Mouse (Mus musculus): ENCODE results near the gene Olfr658. TPM values are rescaled to one million over a fixed set of nuclear protein-coding genes. Genes with fewer than 3 reads are reported as not detected.

Olfr658 gene
- polyA plus RNA-seq (2015; fragmentation: Nextera tagmentation; extraction: Ambion mirVana), result 0.06 and 0.11 TPM in 2 replicates

DNA sequence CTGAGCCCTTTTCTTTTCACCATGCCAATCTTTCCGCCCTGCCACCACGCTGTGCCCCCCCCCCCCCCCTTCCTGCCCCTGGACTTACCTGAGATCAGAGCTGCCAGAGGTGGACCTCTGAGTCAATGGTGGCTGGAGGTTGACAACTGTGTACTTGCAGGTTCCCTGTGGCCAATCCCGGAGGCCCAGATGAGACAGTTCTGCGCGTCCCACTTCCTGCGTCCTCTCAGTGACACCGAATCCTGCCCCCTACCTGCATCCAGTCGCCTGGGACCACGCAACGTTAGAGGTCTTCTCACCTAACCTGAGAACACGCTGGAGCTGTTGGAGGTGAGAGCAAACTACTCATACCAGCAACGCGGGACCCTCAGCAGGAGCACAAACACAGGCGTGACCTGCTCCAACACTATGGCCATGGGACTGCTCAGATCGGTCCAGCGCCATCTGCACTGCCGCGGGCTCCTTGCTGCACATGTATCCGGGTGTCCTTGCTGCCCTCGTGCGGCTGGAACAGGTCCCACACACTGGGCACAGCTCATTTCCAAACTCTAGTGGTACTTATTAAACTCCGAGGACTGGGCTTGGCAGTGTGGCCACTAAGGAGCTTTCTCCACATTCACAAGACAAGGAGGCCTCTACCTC, at the start of gene Olfr658:
TSS of gene Olfr658 (minus strand) at position 465 of the 642 bp plus-strand sequence.
- H3K4me1 ChIP-seq (replicated peaks), result no peaks in the 10 kb centered on the region
- ATAC-seq, result peak; percentile 96
- no peaks in the 10 kb centered on the region for H3K36me3 ChIP-seq
- no peak within 1 kb of the TSS for H3K9ac ChIP-seq (replicated peaks)
- no peaks in the 10 kb centered on the region for H3K27me3 ChIP-seq
- H3K27ac ChIP-seq, result no peak within 1 kb of the TSS
- H3K4me2 ChIP-seq (replicated peaks), result peak within 1 kb of the TSS; percentile 49
- no peaks in the 10 kb centered on the region for H3K9me3 ChIP-seq
- H3K4me3 ChIP-seq (replicated peaks), result peak within 1 kb of the TSS; percentile 34
- 19% methylated on average over 22 of the region's 22 CpGs for WGBS

DNA sequence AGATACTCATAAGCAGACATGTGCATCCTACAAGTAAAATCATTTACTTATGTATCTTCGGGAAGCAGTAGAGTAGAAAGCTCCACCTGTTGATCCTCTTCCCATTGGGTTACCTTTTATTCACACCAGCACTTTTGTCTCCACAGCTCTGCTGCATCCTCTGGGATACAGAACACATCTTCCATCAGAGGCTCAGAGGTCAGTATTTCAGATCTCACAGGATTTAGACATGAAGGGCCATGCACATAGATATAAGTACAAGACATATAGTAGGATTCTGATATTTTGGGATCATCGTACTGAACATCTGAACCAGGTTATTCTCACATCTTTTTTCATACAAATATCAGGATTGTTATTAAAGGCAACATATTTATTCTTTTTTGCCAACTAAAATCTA, 39.1 kb upstream of the Olfr658 start, which contains the start of gene Olfr661:
TSS of gene Olfr661 (plus strand) at position 301 of the 400 bp plus-strand sequence.
- ATAC-seq, result no peak
- Histone ChIP-seq H3K9ac (replicated peaks) (no peak within 1 kb of the TSS), H3K9me3 (no peaks in the 10 kb centered on the region), H3K36me3 (no peaks in the 10 kb centered on the region), H3K4me2 (replicated peaks) (no peak within 1 kb of the TSS), H3K4me1 (replicated peaks) (no peaks in the 10 kb centered on the region), H3K27ac (no peak within 1 kb of the TSS), H3K27me3 (no peaks in the 10 kb centered on the region), H3K4me3 (replicated peaks) (no peak within 1 kb of the TSS)
- WGBS, result 89% methylated on average over 2 of the region's 2 CpGs

DNA sequence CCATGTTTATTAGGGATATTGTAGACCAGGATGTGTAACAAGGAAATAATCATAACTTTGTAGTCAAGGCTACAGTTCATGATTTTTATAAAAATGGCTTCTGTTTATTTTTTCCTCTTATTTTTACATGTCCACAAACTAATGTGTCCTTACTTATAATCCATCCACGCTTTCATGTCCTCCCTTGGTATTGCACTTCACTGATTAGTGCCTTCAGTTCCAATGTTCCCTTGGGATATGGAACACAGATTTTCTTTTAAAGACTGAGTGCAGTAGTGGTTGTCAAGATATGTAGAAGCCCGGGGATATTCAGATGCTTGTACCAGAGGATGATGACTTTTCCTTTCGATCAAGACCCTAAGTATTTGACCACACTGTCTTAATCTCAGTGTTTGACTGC, 19.3 kb upstream of the Olfr658 start, which contains the start of gene Olfr659:
TSS of gene Olfr659 (plus strand) at position 301 of the 400 bp plus-strand sequence.
- Histone ChIP-seq H3K4me3 (replicated peaks) (no peak within 1 kb of the TSS), H3K4me1 (replicated peaks) (no peaks in the 10 kb centered on the region), H3K4me2 (replicated peaks) (no peak within 1 kb of the TSS), H3K9me3 (no peaks in the 10 kb centered on the region), H3K27ac (no peak within 1 kb of the TSS), H3K36me3 (no peaks in the 10 kb centered on the region), H3K9ac (replicated peaks) (no peak within 1 kb of the TSS), H3K27me3 (no peaks in the 10 kb centered on the region)
- 90% methylated on average over 3 of the region's 3 CpGs for WGBS
- no peak for ATAC-seq

DNA sequence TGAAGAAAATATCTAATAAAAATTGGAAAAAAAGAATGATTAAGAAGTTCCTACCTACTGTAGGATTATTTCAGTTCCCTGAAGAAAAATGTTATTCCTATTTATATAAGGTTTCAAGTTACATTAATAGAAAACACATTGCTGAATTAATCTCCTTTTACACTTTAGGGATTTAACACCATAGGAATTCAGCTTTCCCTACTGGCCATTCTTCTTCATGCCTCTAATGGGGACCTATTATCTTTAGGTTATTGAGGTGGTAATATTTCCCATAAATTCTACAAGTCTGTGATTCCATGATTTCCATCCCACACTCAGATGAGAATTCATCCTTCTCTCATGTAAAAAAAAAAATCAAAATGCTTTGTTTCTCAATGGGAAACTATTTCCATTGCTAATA, 22.6 kb downstream of the Olfr658 start, which contains the start of gene Olfr657:
TSS of gene Olfr657 (plus strand) at position 301 of the 400 bp plus-strand sequence.
- H3K27me3 ChIP-seq, result no peaks in the 10 kb centered on the region
- no peak within 1 kb of the TSS for H3K4me2 ChIP-seq (replicated peaks)
- no peaks in the 10 kb centered on the region for H3K36me3 ChIP-seq
- H3K4me1 ChIP-seq (replicated peaks), result no peaks in the 10 kb centered on the region
- H3K9me3 ChIP-seq, result no peaks in the 10 kb centered on the region
- H3K27ac ChIP-seq, result no peak within 1 kb of the TSS
- H3K9ac ChIP-seq (replicated peaks), result no peak within 1 kb of the TSS
- H3K4me3 ChIP-seq (replicated peaks), result no peak within 1 kb of the TSS
- ATAC-seq, result no peak

DNA sequence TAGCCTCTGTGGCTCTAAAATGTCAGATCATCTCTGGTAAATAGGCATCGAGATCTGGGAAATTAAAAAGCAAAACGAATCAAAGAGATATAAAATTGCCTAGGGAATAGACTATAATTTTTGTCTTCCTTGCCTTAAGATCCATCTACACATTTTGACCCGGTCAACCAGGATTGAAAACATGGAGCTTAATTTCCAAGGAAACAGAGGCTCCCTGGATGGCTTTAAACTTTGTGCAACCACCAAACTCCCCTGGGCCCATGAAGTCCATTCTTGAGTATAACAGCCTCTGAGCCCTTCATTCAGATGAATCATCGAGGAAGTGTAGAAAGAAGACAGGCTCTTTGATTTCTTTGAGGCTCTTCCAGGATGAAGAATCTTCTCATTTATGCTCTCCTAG, 33.5 kb downstream of the Olfr658 start, which contains the start of gene Olfr656:
TSS of gene Olfr656 (plus strand) at position 301 of the 400 bp plus-strand sequence.
- 63% methylated on average over 4 of the region's 4 CpGs for WGBS
- no peaks in the 10 kb centered on the region for H3K27me3 ChIP-seq
- no peak for ATAC-seq
- no peak within 1 kb of the TSS for H3K27ac ChIP-seq
- no peaks in the 10 kb centered on the region for H3K4me1 ChIP-seq (replicated peaks)
- H3K36me3 ChIP-seq, result no peaks in the 10 kb centered on the region
- H3K4me2 ChIP-seq (replicated peaks), result no peak within 1 kb of the TSS
- H3K4me3 ChIP-seq (replicated peaks), result no peak within 1 kb of the TSS
- no peak within 1 kb of the TSS for H3K9ac ChIP-seq (replicated peaks)
- H3K9me3 ChIP-seq, result no peaks in the 10 kb centered on the region

DNA sequence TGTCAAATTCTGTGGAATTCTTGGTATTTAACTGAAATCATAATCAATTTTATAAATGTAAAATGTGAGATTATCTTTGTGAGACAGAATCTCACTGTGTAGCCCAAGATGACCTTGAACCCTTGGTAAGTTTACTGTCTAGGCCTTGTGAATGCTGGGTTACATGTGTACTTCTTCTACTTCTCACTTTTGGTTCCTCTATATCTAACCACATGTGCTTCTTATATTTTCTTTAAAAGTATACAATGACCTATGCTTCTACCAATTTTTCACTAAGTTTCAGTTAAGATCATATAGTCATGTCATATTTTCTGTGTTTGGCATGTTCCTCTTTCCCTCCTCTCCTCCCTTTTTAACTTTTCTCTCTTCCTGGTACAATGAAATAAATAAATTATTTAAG, 42.4 kb downstream of the Olfr658 start:
- no peaks in the 10 kb centered on the region for H3K36me3 ChIP-seq
- H3K27me3 ChIP-seq, result no peaks in the 10 kb centered on the region
- no peak overlapping the region for H3K27ac ChIP-seq
- ATAC-seq, result no peak
- no peak overlapping the region for H3K4me3 ChIP-seq (replicated peaks)
- H3K9me3 ChIP-seq, result no peaks in the 10 kb centered on the region
- H3K4me2 ChIP-seq (replicated peaks), result no peak overlapping the region
- no peaks in the 10 kb centered on the region for H3K4me1 ChIP-seq (replicated peaks)
- no peak overlapping the region for H3K9ac ChIP-seq (replicated peaks)

DNA sequence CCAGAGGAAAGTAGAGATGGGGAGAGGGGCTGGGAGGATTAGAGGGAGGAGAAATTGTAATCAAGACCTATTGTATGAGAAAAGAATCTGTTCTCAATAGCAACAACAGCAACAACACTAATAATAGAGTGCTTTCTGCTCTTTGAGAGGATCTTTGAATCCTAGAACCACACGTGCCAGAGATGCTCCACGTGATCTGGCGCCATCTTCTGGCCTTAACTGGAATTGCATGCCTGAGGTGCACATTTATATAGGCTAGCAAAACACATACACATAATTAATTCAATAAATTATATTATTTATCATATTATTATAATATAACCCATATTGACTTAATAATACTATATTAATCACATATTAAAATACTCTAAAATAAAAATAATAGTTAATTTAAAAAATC, 43.9 kb downstream of the Olfr658 start:
- Histone ChIP-seq H3K27me3 (no peaks in the 10 kb centered on the region), H3K4me1 (replicated peaks) (no peaks in the 10 kb centered on the region), H3K4me3 (replicated peaks) (no peak overlapping the region), H3K36me3 (no peaks in the 10 kb centered on the region), H3K9ac (replicated peaks) (no peak overlapping the region), H3K27ac (no peak overlapping the region), H3K9me3 (no peaks in the 10 kb centered on the region), H3K4me2 (replicated peaks) (no peak overlapping the region)
- 1% methylated on average over 3 of the region's 3 CpGs for WGBS
- no peak for ATAC-seq

DNA sequence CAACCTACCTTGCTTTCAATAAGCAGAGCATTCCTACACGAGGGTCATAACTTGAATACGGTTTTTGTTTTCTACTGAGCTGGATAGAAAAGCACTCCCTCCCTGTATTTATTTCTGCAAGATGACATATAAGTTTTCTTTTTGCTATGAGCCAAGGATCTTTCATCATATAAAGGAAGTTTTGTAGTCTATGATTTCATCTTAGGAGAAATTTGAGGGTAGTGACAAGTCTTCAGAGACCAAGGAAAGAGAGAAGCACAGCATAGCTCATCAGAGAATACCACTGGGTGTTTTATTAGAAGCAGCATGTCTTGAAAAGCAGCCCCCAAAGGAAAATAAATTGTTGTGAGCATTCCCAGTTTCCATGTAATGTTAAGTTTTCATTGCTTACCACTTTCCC, 45.4 kb downstream of the Olfr658 start, which contains the start of gene Olfr655:
TSS of gene Olfr655 (minus strand) at position 101 of the 400 bp plus-strand sequence.
- Histone ChIP-seq H3K4me1 (replicated peaks) (no peaks in the 10 kb centered on the region), H3K27me3 (no peaks in the 10 kb centered on the region), H3K4me2 (replicated peaks) (no peak within 1 kb of the TSS), H3K4me3 (replicated peaks) (no peak within 1 kb of the TSS), H3K9ac (replicated peaks) (no peak within 1 kb of the TSS), H3K36me3 (no peaks in the 10 kb centered on the region), H3K9me3 (no peaks in the 10 kb centered on the region), H3K27ac (no peak within 1 kb of the TSS)
- no peak for ATAC-seq
- WGBS, result 95% methylated on average over 2 of the region's 2 CpGs

Other genes with a start within 250 kb of the Olfr658 start
- not detected in 2 replicates for gene Trim30c, start 246.5 kb downstream of the Olfr658 start, polyA plus RNA-seq (2015; fragmentation: Nextera tagmentation; extraction: Ambion mirVana)
- gene Trim30a, start 182.1 kb downstream of the Olfr658 start, polyA plus RNA-seq (2015; fragmentation: Nextera tagmentation; extraction: Ambion mirVana), result 0.26 and 0.70 TPM in 2 replicates
- 0.05 and 0.27 TPM in 2 replicates for gene Trim30d, start 139.5 kb downstream of the Olfr658 start, polyA plus RNA-seq (2015; fragmentation: Nextera tagmentation; extraction: Ambion mirVana)
- not detected in 2 replicates for gene Olfr651, start 97.2 kb downstream of the Olfr658 start, polyA plus RNA-seq (2015; fragmentation: Nextera tagmentation; extraction: Ambion mirVana)
- not detected in 2 replicates for gene Olfr652, start 86.4 kb downstream of the Olfr658 start, polyA plus RNA-seq (2015; fragmentation: Nextera tagmentation; extraction: Ambion mirVana)
- gene Olfr653, start 70.0 kb downstream of the Olfr658 start, polyA plus RNA-seq (2015; fragmentation: Nextera tagmentation; extraction: Ambion mirVana), result not detected in 2 replicates
- gene Olfr654, start 60.3 kb downstream of the Olfr658 start, polyA plus RNA-seq (2015; fragmentation: Nextera tagmentation; extraction: Ambion mirVana), result not detected in 2 replicates
- gene Olfr655, start 45.5 kb downstream of the Olfr658 start, polyA plus RNA-seq (2015; fragmentation: Nextera tagmentation; extraction: Ambion mirVana), result not detected in 2 replicates
- gene Olfr656, start 33.4 kb downstream of the Olfr658 start, polyA plus RNA-seq (2015; fragmentation: Nextera tagmentation; extraction: Ambion mirVana), result not detected in 2 replicates
- not detected in 2 replicates for gene Olfr657, start 22.5 kb downstream of the Olfr658 start, polyA plus RNA-seq (2015; fragmentation: Nextera tagmentation; extraction: Ambion mirVana)
- not detected in 2 replicates for gene Olfr659, start 19.4 kb upstream of the Olfr658 start, polyA plus RNA-seq (2015; fragmentation: Nextera tagmentation; extraction: Ambion mirVana)
- not detected in 2 replicates for gene Olfr661, start 39.2 kb upstream of the Olfr658 start, polyA plus RNA-seq (2015; fragmentation: Nextera tagmentation; extraction: Ambion mirVana)
- gene Usp17le, start 130.2 kb upstream of the Olfr658 start, polyA plus RNA-seq (2015; fragmentation: Nextera tagmentation; extraction: Ambion mirVana), result not detected in 2 replicates
- not detected in 2 replicates for gene Usp17lb, start 195.3 kb upstream of the Olfr658 start, polyA plus RNA-seq (2015; fragmentation: Nextera tagmentation; extraction: Ambion mirVana)
- gene Usp17la, start 209.7 kb upstream of the Olfr658 start, polyA plus RNA-seq (2015; fragmentation: Nextera tagmentation; extraction: Ambion mirVana), result not detected in 2 replicates
- gene Olfr665, start 230.7 kb upstream of the Olfr658 start, polyA plus RNA-seq (2015; fragmentation: Nextera tagmentation; extraction: Ambion mirVana), result not detected in 2 replicates
- not detected in 2 replicates for gene Olfr666, start 248.6 kb upstream of the Olfr658 start, polyA plus RNA-seq (2015; fragmentation: Nextera tagmentation; extraction: Ambion mirVana)

Data from midbrain, embryonic 13.5 days (tissue).